7 mouse cellular contexts compared by ENCODE assay signal in the genomic region with DNA sequence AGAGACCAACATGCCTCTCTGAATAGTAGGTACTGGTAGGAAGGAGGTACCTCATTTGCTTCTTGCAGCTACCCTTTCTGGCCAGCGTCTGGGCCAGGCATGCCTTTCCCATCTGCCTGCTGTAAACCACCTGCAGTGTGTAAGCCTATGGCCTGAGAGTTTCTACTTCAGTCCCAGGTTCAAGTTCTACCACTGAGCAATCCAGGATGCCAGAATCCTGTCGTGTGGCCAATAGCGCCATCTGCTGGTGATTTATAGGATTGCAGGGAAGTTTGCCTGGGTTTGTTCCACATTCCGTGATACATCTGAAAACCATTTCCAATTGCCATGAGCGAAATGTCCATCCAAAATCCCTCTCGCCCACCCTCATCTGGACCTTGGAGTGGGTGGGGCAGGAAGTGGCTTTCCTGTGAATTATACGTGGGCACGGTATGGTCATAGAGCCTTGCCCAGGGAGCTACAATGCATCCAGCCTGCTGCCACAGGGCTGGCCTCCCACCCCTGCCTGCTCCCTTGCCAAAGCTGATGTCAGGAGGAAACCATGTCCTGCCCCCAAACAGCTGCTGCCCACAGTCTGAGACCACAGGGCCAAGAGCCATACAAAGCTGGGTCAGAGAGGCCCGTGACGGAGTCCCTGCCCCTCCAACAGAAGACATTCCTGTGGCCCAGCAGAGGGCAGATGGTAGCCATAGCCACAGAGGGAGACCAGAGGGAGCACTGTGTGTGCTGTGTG.
DNase-seq lines count a peak whose midpoint lies in the region; ATAC-seq and TF ChIP-seq lines count a peak whose summit lies in the region.

No protein-coding gene starts in this region.

- H3K27me3 ChIP-seq in embryonic facial prominence, embryonic 11.5 days (ENCODE audit: control insufficient read depth, insufficient read depth, low read length) = no peaks in the 10 kb centered on the region
- H3K27me3 ChIP-seq in limb, embryonic 14.5 days (ENCODE audit: control insufficient read depth, insufficient read depth, low read length) = no peaks in the 10 kb centered on the region
- H3K27me3 ChIP-seq in midbrain, embryonic 16.5 days (ENCODE audit: control insufficient read depth, insufficient read depth, low read depth, low read length) = no peaks in the 10 kb centered on the region

- no peak for ATAC-seq in embryonic facial prominence, embryonic 11.5 days (replicated peaks; ENCODE audit: insufficient number of reproducible peaks, low FRiP score, low TSS enrichment, low read depth)
- ATAC-seq in limb, embryonic 14.5 days (ENCODE audit: low FRiP score, low read depth) = peak; percentile 53
- ATAC-seq in midbrain, embryonic 16.5 days = peak; percentile 11

- no peaks in the 10 kb centered on the region for H3K9me3 ChIP-seq in embryonic facial prominence, embryonic 11.5 days (replicated peaks; ENCODE audit: control insufficient read depth, low read length)
- H3K9me3 ChIP-seq in limb, embryonic 14.5 days (ENCODE audit: control insufficient read depth, low read length) = no peaks in the 10 kb centered on the region
- no peaks in the 10 kb centered on the region for H3K9me3 ChIP-seq in midbrain, embryonic 16.5 days (replicated peaks; ENCODE audit: control insufficient read depth, low read length, poor library complexity, severe bottlenecking)

- no peak overlapping the region for H3K4me2 ChIP-seq in embryonic facial prominence, embryonic 11.5 days (ENCODE audit: low read depth, low read length)
- 0 out of 2 replicates have a peak overlapping the region, but pooled peaks have one; percentile 9 for H3K4me2 ChIP-seq in limb, embryonic 14.5 days (replicated peaks; ENCODE audit: low read depth, low read length, severe bottlenecking)
- H3K4me2 ChIP-seq in midbrain, embryonic 16.5 days (ENCODE audit: low read length) = peak overlapping the region; percentile 52

- no peak for TF ChIP-seq POLR2A in limb, embryonic 14.5 days (IDR thresholded peaks at IDR 0.05; ENCODE audit: borderline replicate concordance, extremely low read depth, insufficient read depth, insufficient read length)

- H3K9ac ChIP-seq in embryonic facial prominence, embryonic 11.5 days (replicated peaks; ENCODE audit: low read length) = no peak overlapping the region
- 0 out of 2 replicates have a peak overlapping the region, but pooled peaks have one; percentile 9 for H3K9ac ChIP-seq in limb, embryonic 14.5 days (ENCODE audit: low read depth, low read length, severe bottlenecking)
- H3K9ac ChIP-seq in midbrain, embryonic 16.5 days (ENCODE audit: low read depth, low read length) = peak overlapping the region; percentile 27

- no peaks in the 10 kb centered on the region for H3K36me3 ChIP-seq in embryonic facial prominence, embryonic 11.5 days (replicated peaks; ENCODE audit: control insufficient read depth, insufficient read depth, low read depth, low read length)
- no peaks in the 10 kb centered on the region for H3K36me3 ChIP-seq in limb, embryonic 14.5 days (ENCODE audit: control insufficient read depth, insufficient read depth, low read length)
- H3K36me3 ChIP-seq in midbrain, embryonic 16.5 days (ENCODE audit: control insufficient read depth, insufficient read depth, low read length) = no peaks in the 10 kb centered on the region

- peak; percentile 86 for DNase-seq in adrenal gland, postnatal 14 days
- peak; percentile 86 for DNase-seq in embryonic facial prominence, embryonic 11.5 days (ENCODE audit: low spot score)
- peak; percentile 61 to 82 for DNase-seq in heart, adult 9 months (ENCODE audit: low spot score in 2 of 2)
- DNase-seq in kidney, adult 9 months = peak; percentile 80
- peak; percentile 87 for DNase-seq in limb, embryonic 14.5 days (ENCODE audit: low spot score)
- DNase-seq in spleen, postnatal 14 days (ENCODE audit: low spot score in 2 of 2) = peak; percentile 33 to 67

- 0 out of 2 replicates have a peak overlapping the region, but pooled peaks have one; percentile 3 for H3K27ac ChIP-seq in embryonic facial prominence, embryonic 11.5 days (replicated peaks; ENCODE audit: low read depth, low read length)
- H3K27ac ChIP-seq in limb, embryonic 14.5 days (replicated peaks; ENCODE audit: low read depth, low read length) = peak overlapping the region; percentile 28; the same call in 1 of the 2 replicates
- H3K27ac ChIP-seq in midbrain, embryonic 16.5 days (ENCODE audit: low read length) = peak overlapping the region; percentile 76

- no peaks in the 10 kb centered on the region for H3K4me1 ChIP-seq in embryonic facial prominence, embryonic 11.5 days (ENCODE audit: control insufficient read depth, insufficient read depth, low read length)
- peaks cover 22% of the 10 kb centered on the region for H3K4me1 ChIP-seq in limb, embryonic 14.5 days (ENCODE audit: control insufficient read depth, insufficient read depth, low read length)
- peaks cover 29% of the 10 kb centered on the region for H3K4me1 ChIP-seq in midbrain, embryonic 16.5 days (ENCODE audit: control insufficient read depth, insufficient read depth, low read length)

- no peak overlapping the region for H3K4me3 ChIP-seq in embryonic facial prominence, embryonic 11.5 days (ENCODE audit: low read depth, low read length)
- no peak overlapping the region for H3K4me3 ChIP-seq in limb, embryonic 14.5 days (replicated peaks; ENCODE audit: low read length)
- H3K4me3 ChIP-seq in midbrain, embryonic 16.5 days (ENCODE audit: low read depth, low read length) = no peak overlapping the region

- 11% methylated on average over 10 of the region's 10 CpGs for WGBS in embryonic facial prominence, embryonic 11.5 days
- WGBS in limb, embryonic 14.5 days = 13% methylated on average over 10 of the region's 10 CpGs
- 18% methylated on average over 10 of the region's 10 CpGs for WGBS in midbrain, embryonic 16.5 days

Comparison
In these comparisons a context has a peak if more than half of its experiments do, and no peak if none do; other contexts are left out.
1. H3K27ac ChIP-seq: peak in every context shown above with its lines; median percentile 76 in midbrain, embryonic 16.5 days; 28 in limb, embryonic 14.5 days; 3 in embryonic facial prominence, embryonic 11.5 days.